Mouse (Mus musculus) small intestine, adult 10 weeks (tissue): ENCODE results near the gene Adcy2. TPM values are rescaled to one million over a fixed set of nuclear protein-coding genes. Genes with fewer than 3 reads are reported as not detected.

ENCODE experiments used
- polyA plus RNA-seq: library from polyadenylated mRNA; stranded (reverse); fragments of 350-450 nt; fragmentation: Illumina TruSeq; extraction: RNeasy Lipid Tissue Mini Kit (QIAGEN cat#74804); gene quantifications from one replicate; pipeline ENCODE4 v1.2.3, GENCODE M21; 2014; ENCODE audit warnings: low replicate concordance

Gene Adcy2
- polyA plus RNA-seq, result 0.22 TPM

GRCm38 (mm10) chr13:68998918-68999801 is at the start of gene Adcy2:
TSS of gene Adcy2 (minus strand) at chr13:68999541.

DNA sequence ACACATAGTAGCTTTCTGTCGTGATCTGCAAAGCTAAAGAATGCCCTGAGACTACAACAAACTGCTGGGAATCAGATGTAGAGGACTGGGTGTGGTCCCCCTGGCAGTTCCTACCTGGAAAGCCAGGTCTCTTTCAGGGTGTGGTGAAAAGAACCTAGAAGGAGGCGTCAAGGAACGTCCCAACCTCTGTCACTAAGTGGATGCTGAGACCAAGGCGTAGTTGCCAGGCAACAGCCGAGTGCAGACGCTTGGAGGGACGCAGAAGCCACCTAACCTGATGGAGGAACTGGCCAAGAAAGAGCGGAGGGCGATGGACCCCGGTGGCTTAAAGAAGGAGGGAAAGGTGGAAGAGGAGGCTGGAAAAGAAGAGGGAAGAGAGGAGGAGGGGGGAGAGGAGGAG is 402.1 kb downstream of the Adcy2 start, which contains the start of gene 1700001L19Rik:
TSS of gene 1700001L19Rik (plus strand) at position 223 of the 400 bp plus-strand sequence.

GRCm38 (mm10) chr13:68581747-68582516 is 417.4 kb downstream of the Adcy2 start, which contains the start of the genes Mtrr and Fastkd3:
TSS of gene Mtrr (minus strand) at chr13:68582149.
TSS of gene Fastkd3 (plus strand) at chr13:68582234.

